Mouse (Mus musculus): ENCODE data around the gene Pde10a. TPM values are rescaled to one million over a fixed set of nuclear protein-coding genes. Genes with fewer than 3 reads are reported as not detected.
"Not testable (repeated sequence)": the region's sequence is repeated elsewhere in the genome, so short reads cannot be mapped to it uniquely, and the experiment has no call there.

Pde10a gene
- polyA plus RNA-seq, 1 experiment from 2014 or later = 7.2 TPM

DNA sequence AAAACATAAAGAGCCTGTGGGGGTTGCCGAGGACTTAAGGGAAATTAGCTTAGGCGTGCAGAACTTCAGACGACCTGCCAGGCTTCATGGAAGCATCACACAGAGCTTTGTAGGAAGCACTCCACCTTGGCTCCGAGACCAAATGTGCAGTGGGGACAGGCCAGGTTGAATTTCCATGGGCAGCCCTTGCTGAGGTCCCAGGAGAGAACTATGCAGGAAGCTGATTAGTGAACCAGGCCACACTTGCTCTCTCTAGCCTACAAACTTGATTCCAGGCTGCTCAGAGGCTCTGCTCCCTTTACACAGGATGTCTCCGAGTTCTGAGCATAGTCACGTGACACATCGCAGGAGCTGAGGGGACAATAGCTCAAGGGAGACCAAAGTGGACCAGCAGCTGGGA is 175.9 kb downstream of the Pde10a start:
- Histone ChIP-seq H3K27me3 (ENCODE audit: insufficient read depth, poor library complexity, severe bottlenecking) (no peaks in the 10 kb centered on the region), H3K27ac (no peak overlapping the region), H3K9me3 (peaks cover 6% of the 10 kb centered on the region; the same call in 1 of the 2 replicates), H3K36me3 (no peaks in the 10 kb centered on the region), H3K4me1 (replicated peaks) (peaks cover 6% of the 10 kb centered on the region), H3K4me3 (no peak overlapping the region)
- DNase-seq (ENCODE audit: low spot score) = no peak
- WGBS = 67% methylated on average over 7 of the region's 7 CpGs

DNA sequence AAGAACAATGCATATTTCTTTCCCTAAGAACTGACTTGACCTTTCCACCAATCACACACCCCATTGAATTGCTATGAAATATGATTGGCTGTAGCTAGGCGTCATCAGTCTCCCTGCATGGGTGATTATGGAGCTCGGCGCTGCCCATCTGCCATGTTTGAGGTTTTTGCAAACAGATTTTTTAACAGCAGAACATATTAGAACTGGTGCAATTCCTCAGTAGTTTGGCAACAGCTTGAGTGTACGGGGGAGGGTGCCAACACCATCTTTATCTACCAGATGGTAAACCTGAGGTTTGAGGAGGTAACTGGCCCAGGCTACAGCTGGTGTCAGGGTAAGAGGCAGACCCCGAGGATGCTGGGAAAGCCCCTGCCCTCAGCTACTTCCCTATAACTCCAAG is 177.3 kb downstream of the Pde10a start:
- H3K27me3 ChIP-seq (ENCODE audit: insufficient read depth, poor library complexity, severe bottlenecking) = no peaks in the 10 kb centered on the region
- no peak for DNase-seq (ENCODE audit: low spot score)
- H3K36me3 ChIP-seq = no peaks in the 10 kb centered on the region
- H3K4me3 ChIP-seq = no peak overlapping the region
- WGBS = 92% methylated on average over 5 of the region's 5 CpGs
- H3K27ac ChIP-seq = no peak overlapping the region
- H3K4me1 ChIP-seq (replicated peaks) = peaks cover 6% of the 10 kb centered on the region
- H3K9me3 ChIP-seq = no peaks in the 10 kb centered on the region

GRCm38 (mm10) chr17:8708006-8708405 is 182.8 kb downstream of the Pde10a start:
- DNase-seq (ENCODE audit: low spot score) = no peak
- Histone ChIP-seq H3K27me3 (ENCODE audit: insufficient read depth, poor library complexity, severe bottlenecking) (no peaks in the 10 kb centered on the region), H3K9me3 (no peaks in the 10 kb centered on the region), H3K27ac (no peak overlapping the region), H3K4me3 (no peak overlapping the region), H3K4me1 (replicated peaks) (no peaks in the 10 kb centered on the region), H3K36me3 (no peaks in the 10 kb centered on the region)

DNA sequence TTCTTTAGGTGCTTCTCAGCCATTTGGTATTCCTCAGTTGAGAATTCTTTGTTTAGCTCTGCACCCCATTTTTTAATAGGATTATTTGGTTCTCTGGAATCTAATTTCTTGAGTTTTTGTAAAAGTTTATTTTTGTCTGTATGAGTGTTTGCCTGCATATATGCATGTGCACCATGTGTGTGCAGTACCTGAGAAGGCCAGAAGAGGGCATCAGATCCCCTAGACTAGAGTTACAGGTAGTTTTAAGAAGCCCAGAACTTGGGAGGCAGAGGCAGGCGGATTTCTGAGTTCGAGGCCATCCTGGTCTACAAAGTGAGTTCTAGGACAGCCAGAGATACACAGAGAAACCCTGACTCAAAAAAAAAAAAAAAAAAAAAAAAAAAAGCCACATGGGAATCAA is 187.6 kb downstream of the Pde10a start:
- not testable (repeated sequence) for H3K27ac ChIP-seq; H3K27me3 ChIP-seq (ENCODE audit: insufficient read depth, poor library complexity, severe bottlenecking); H3K9me3 ChIP-seq; H3K36me3 ChIP-seq; DNase-seq (ENCODE audit: low spot score); H3K4me3 ChIP-seq; H3K4me1 ChIP-seq (replicated peaks)
- 92% methylated on average over 2 of the region's 2 CpGs for WGBS

DNA sequence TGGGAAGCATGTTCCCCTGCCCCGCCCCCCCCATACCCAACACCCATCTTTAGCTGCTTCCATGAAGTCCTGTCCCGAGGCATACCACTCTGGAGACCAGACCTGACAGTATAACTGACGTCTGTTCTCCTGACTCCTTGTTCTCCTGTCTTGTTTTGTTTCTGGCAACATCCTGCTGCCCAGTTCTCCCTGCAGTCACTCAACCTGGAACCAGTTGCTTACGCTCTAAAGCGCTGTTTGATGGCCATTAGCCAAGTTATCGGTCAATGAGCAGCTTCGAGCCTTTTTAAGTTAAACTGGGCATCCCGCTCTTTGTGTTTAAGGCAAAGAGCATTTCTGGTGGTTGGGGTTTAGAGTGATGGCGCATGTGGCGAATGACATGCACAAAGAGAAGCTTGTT is 195.8 kb downstream of the Pde10a start:
- no peaks in the 10 kb centered on the region for H3K36me3 ChIP-seq
- WGBS = 84% methylated on average over 10 of the region's 10 CpGs
- DNase-seq (ENCODE audit: low spot score) = no peak

GRCm38 (mm10) chr17:8724464-8724974 is 199.3 kb downstream of the Pde10a start:
- no peaks in the 10 kb centered on the region for H3K36me3 ChIP-seq
- H3K27ac ChIP-seq = no peak overlapping the region
- H3K9me3 ChIP-seq = no peaks in the 10 kb centered on the region
- no peak overlapping the region for H3K4me3 ChIP-seq
- no peaks in the 10 kb centered on the region; the same call in 1 of the 2 replicates for H3K4me1 ChIP-seq (replicated peaks)
- 83% methylated on average over 8 of the region's 8 CpGs for WGBS
- no peak for DNase-seq (ENCODE audit: low spot score)
- H3K27me3 ChIP-seq (ENCODE audit: insufficient read depth, poor library complexity, severe bottlenecking) = no peaks in the 10 kb centered on the region

More for the DNA sequence above, 195.8 kb downstream of the Pde10a start:
- no peaks in the 10 kb centered on the region for H3K4me1 ChIP-seq (replicated peaks)
- H3K27me3 ChIP-seq (ENCODE audit: insufficient read depth, poor library complexity, severe bottlenecking) = no peaks in the 10 kb centered on the region
- no peaks in the 10 kb centered on the region for H3K9me3 ChIP-seq
- H3K27ac ChIP-seq = no peak overlapping the region
- no peak overlapping the region for H3K4me3 ChIP-seq

DNA sequence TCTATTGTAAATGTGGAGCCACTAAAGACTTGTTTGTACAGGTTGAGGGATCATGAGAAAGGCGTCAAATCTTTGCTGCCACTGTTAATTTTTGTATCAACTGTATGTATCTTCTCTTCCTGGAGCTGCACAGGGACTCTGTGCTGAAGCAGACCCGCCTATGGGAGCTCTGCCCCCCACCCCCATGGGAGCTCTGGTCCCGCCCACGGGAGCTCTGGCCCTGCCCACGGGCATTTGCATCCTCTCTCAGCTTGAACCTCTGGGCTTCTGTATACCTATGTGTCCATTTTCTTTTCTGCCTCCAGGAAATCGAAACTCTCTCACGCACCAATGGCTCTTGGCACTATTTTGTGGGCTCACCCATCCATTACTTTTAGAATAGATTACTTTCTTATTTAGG is 203.5 kb downstream of the Pde10a start:
- Histone ChIP-seq H3K36me3 (no peaks in the 10 kb centered on the region), H3K27ac (no peak overlapping the region), H3K9me3 (no peaks in the 10 kb centered on the region), H3K4me1 (replicated peaks) (no peaks in the 10 kb centered on the region; the same call in 1 of the 2 replicates), H3K4me3 (no peak overlapping the region), H3K27me3 (ENCODE audit: insufficient read depth, poor library complexity, severe bottlenecking) (no peaks in the 10 kb centered on the region)
- DNase-seq (ENCODE audit: low spot score) = no peak
- 43% methylated on average over 7 of the region's 7 CpGs for WGBS

- Histone ChIP-seq H3K4me1 (replicated peaks) (no peaks in the 10 kb centered on the region; the same call in 1 of the 2 replicates), H3K36me3 (no peaks in the 10 kb centered on the region), H3K27ac (no peak overlapping the region), H3K9me3 (no peaks in the 10 kb centered on the region), H3K4me3 (no peak overlapping the region), H3K27me3 (ENCODE audit: insufficient read depth, poor library complexity, severe bottlenecking) (no peaks in the 10 kb centered on the region)
- WGBS = 79% methylated on average over 7 of the region's 7 CpGs
- no peak for DNase-seq (ENCODE audit: low spot score)
Observed at GRCm38 (mm10) chr17:8729808-8730207, 204.6 kb downstream of the Pde10a start.

DNA sequence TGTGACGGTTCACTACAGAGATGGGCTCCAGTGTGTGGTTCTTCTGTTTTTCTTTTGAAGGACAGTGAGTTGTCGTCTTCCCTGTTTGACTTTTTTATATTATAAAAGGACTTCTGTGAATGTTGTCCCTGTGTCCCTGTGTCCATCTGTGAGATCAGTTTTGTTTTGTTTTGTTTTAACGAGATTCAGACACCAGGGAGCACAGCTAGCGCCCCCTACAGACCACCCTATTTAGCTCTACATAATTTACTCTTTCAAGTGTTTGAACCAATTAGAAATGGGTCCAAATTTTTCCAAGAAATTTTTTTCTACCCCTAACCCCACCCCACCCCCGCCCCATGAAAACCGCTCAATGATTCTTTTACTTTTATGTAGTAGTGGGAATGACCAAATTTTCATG is 205.9 kb downstream of the Pde10a start:
- 64% methylated on average over 6 of the region's 6 CpGs for WGBS
- H3K4me1 ChIP-seq (replicated peaks) = no peaks in the 10 kb centered on the region; the same call in 1 of the 2 replicates
- no peak overlapping the region for H3K27ac ChIP-seq
- H3K9me3 ChIP-seq = no peaks in the 10 kb centered on the region
- no peak for DNase-seq (ENCODE audit: low spot score)
- no peak overlapping the region for H3K4me3 ChIP-seq
- H3K27me3 ChIP-seq (ENCODE audit: insufficient read depth, poor library complexity, severe bottlenecking) = no peaks in the 10 kb centered on the region
- no peaks in the 10 kb centered on the region for H3K36me3 ChIP-seq

GRCm38 (mm10) chr17:8736259-8736658 is 211.1 kb downstream of the Pde10a start:
- WGBS = 74% methylated on average over 6 of the region's 6 CpGs
- no peak for DNase-seq (ENCODE audit: low spot score)
- Histone ChIP-seq H3K9me3 (no peaks in the 10 kb centered on the region), H3K4me3 (no peak overlapping the region), H3K27me3 (ENCODE audit: insufficient read depth, poor library complexity, severe bottlenecking) (no peaks in the 10 kb centered on the region), H3K27ac (no peak overlapping the region), H3K36me3 (no peaks in the 10 kb centered on the region), H3K4me1 (replicated peaks) (no peaks in the 10 kb centered on the region)

GRCm38 (mm10) chr17:8742772-8743171 is 217.6 kb downstream of the Pde10a start:
- Histone ChIP-seq H3K27me3 (ENCODE audit: insufficient read depth, poor library complexity, severe bottlenecking) (no peaks in the 10 kb centered on the region), H3K4me3 (no peak overlapping the region), H3K9me3 (no peaks in the 10 kb centered on the region), H3K27ac (no peak overlapping the region), H3K4me1 (replicated peaks) (no peaks in the 10 kb centered on the region), H3K36me3 (no peaks in the 10 kb centered on the region)
- DNase-seq (ENCODE audit: low spot score) = no peak
- 91% methylated on average over 3 of the region's 3 CpGs for WGBS

GRCm38 (mm10) chr17:8745334-8745733 is 220.2 kb downstream of the Pde10a start:
- H3K27me3 ChIP-seq (ENCODE audit: insufficient read depth, poor library complexity, severe bottlenecking) = no peaks in the 10 kb centered on the region
- 70% methylated on average over 1 of the region's 1 CpGs for WGBS
- H3K4me3 ChIP-seq = no peak overlapping the region
- no peaks in the 10 kb centered on the region for H3K9me3 ChIP-seq
- no peak for DNase-seq (ENCODE audit: low spot score)
- H3K27ac ChIP-seq = no peak overlapping the region
- no peaks in the 10 kb centered on the region for H3K4me1 ChIP-seq (replicated peaks)
- no peaks in the 10 kb centered on the region for H3K36me3 ChIP-seq

DNA sequence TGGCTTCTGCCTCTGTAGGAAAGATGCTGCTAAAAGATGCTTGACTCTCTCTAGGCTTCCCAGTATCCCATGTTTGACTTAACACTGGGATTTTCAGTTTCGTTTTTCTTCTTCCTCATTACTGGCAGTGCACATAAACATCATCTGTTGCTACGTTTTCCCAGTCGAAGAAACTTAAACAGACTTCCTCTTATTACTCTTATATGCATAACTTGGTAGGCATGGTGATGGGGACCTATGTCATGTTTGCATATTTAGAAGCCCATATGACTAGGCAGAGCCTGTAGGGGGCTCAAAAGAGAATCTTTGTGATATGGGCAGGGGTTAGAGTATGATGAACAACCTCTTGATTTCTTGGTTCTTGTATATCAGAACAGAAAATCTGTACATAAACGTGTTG is 224.3 kb downstream of the Pde10a start:
- H3K9me3 ChIP-seq = no peaks in the 10 kb centered on the region
- no peaks in the 10 kb centered on the region for H3K36me3 ChIP-seq
- no peak overlapping the region for H3K27ac ChIP-seq
- WGBS = 87% methylated on average over 4 of the region's 4 CpGs
- no peaks in the 10 kb centered on the region for H3K27me3 ChIP-seq (ENCODE audit: insufficient read depth, poor library complexity, severe bottlenecking)
- no peak overlapping the region for H3K4me3 ChIP-seq
- no peak for DNase-seq (ENCODE audit: low spot score)
- H3K4me1 ChIP-seq (replicated peaks) = no peaks in the 10 kb centered on the region

DNA sequence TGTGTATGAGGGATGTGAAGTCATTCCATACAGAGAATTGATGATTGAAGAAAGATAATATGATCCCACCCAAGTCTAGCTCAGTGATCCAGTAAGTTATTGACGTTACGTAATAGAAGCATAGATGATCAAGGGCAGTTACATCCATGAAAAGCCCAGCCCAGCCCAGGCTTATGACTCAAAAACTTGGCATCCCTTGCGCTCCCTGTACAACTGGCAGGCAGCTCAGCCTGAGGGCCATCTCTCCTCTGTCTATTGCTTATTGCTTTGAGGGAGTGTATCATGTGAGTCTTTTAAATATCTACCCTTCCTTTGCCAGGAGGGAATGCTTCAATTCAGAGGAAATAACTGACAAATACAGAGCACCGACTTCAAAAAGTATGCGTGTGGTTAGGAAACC is 232.4 kb downstream of the Pde10a start:
- H3K36me3 ChIP-seq = no peaks in the 10 kb centered on the region
- H3K4me3 ChIP-seq = no peak overlapping the region
- H3K27me3 ChIP-seq (ENCODE audit: insufficient read depth, poor library complexity, severe bottlenecking) = no peaks in the 10 kb centered on the region
- no peak overlapping the region for H3K27ac ChIP-seq
- DNase-seq (ENCODE audit: low spot score) = no peak
- WGBS = 93% methylated on average over 5 of the region's 5 CpGs
- H3K4me1 ChIP-seq (replicated peaks) = no peaks in the 10 kb centered on the region
- H3K9me3 ChIP-seq = no peaks in the 10 kb centered on the region
